Mouse (Mus musculus) liver, embryonic 13.5 days (tissue): ENCODE data around the gene Krt5. TPM values are rescaled to one million over a fixed set of nuclear protein-coding genes. Genes with fewer than 3 reads are reported as not detected.

Experiments
- ATAC-seq: fragments of 200-750 bp; cut with Nextera tagmentation; 2 replicates; pipeline ENCODE4 v1.8.0; 2017; ENCODE audit warnings: low read depth, mild to moderate bottlenecking, moderate number of reproducible peaks, moderate library complexity
- DNase-seq: peaks from one replicate; pipeline ENCODE4 v3.0.0; 2022
- H3K27ac ChIP-seq: fragments of 300-500 bp; sonication (generic); 2 replicates; pipeline ENCODE4 v1.5.1; 2015; ENCODE audit warnings: moderate library complexity, mild to moderate bottlenecking, inconsistent platforms
- H3K27me3 ChIP-seq: fragments of 300-500 bp; sonication (generic); 2 replicates; pipeline ENCODE4 v1.6.1; 2015; ENCODE audit warnings: mild to moderate bottlenecking, inconsistent platforms
- H3K36me3 ChIP-seq: fragments of 300-500 bp; sonication (generic); 2 replicates; pipeline ENCODE4 v1.6.1; 2015; ENCODE audit warnings: mild to moderate bottlenecking, inconsistent platforms
- H3K4me1 ChIP-seq: fragments of 300-500 bp; sonication (generic); replicated peaks from 2 replicates; pipeline ENCODE4 v1.6.1; 2015; ENCODE audit warnings: inconsistent platforms
- H3K4me2 ChIP-seq: fragments of 300-500 bp; sonication (generic); 2 replicates; pipeline ENCODE4 v1.6.1; 2015; ENCODE audit warnings: inconsistent platforms, mild to moderate bottlenecking, moderate library complexity
- H3K4me3 ChIP-seq: fragments of 300-500 bp; sonication (generic); replicated peaks from 2 replicates; pipeline ENCODE4 v1.5.1; 2015; ENCODE audit warnings: mild to moderate bottlenecking, inconsistent platforms
- H3K9ac ChIP-seq: fragments of 300-500 bp; sonication (generic); 2 replicates; pipeline ENCODE4 v1.6.1; 2015; ENCODE audit warnings: mild to moderate bottlenecking, inconsistent platforms
- H3K9me3 ChIP-seq: fragments of 300-500 bp; sonication (generic); replicated peaks from 2 replicates; pipeline ENCODE4 v1.6.1; 2016; ENCODE audit warnings: inconsistent platforms
- WGBS: fragments of 180-500 bp; shearing (Covaris S2); methylation state at CpG from one replicate; pipeline ENCODE4 v1.1.7; 2015; ENCODE audit not compliant: insufficient replicate concordance; 5-methylcytosine and 5-hydroxymethylcytosine counted together
- polyA plus RNA-seq: library from polyadenylated mRNA; unstranded; fragments of >200 nt; fragmentation: Nextera tagmentation; extraction: Ambion mirVana; gene quantifications from 2 replicates; pipeline ENCODE4 v1.2.1, GENCODE M21; 2015

The Krt5 gene
- polyA plus RNA-seq: 0.63 and 0.69 TPM in 2 replicates

GRCm38 (mm10) chr15:101712720-101713119 is at the start of gene Krt5:
TSS of gene Krt5 (minus strand) at chr15:101712898.
- Histone ChIP-seq H3K9me3 (no peaks in the 10 kb centered on the region), H3K9ac (no peak within 1 kb of the TSS)

DNA sequence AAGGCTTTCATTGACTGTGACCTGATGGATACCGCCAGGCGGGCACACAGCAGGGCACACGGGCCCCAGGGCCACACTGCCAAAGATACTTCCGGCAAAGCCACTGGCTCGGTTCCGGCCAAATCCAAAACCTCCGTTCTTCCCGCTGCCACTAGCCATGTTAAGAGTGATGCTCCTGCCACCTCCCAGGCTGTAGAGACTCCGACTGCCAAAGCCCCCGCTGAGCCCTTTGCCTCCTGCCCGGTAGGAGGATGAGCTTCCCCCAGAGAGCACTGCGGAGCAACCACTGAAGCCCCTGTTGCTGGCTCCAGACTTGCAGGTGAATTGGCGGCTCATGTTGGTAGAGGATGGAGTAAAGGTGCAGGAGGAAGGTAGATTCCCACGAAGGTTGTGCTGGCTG is 30.0 kb upstream of the Krt5 start, which contains the start of gene Krt71:
Krt71 (minus strand) TSS at position 399 of the 400 bp plus-strand sequence.
- WGBS: 47% methylated on average over 14 of the region's 14 CpGs
- Histone ChIP-seq H3K27ac (no peak within 1 kb of the TSS), H3K4me1 (no peaks in the 10 kb centered on the region), H3K4me2 (no peak within 1 kb of the TSS), H3K27me3 (0 out of 2 replicates have a peak, but pooled peaks cover 6% of the 10 kb centered on the region), H3K9ac (no peak within 1 kb of the TSS), H3K4me3 (no peak within 1 kb of the TSS), H3K36me3 (no peaks in the 10 kb centered on the region), H3K9me3 (no peaks in the 10 kb centered on the region)
- DNase-seq (no peak), ATAC-seq (no peak)

More at GRCm38 (mm10) chr15:101712720-101713119, at the start of gene Krt5:
- DNase-seq (no peak), ATAC-seq (no peak)
- Histone ChIP-seq H3K4me1 (no peaks in the 10 kb centered on the region), H3K27me3 (no peaks in the 10 kb centered on the region), H3K4me3 (no peak within 1 kb of the TSS), H3K36me3 (no peaks in the 10 kb centered on the region), H3K4me2 (no peak within 1 kb of the TSS), H3K27ac (no peak within 1 kb of the TSS)
- 61% methylated on average over 13 of the region's 13 CpGs for WGBS

GRCm38 (mm10) chr15:101737786-101738185 is 25.1 kb upstream of the Krt5 start:
- Histone ChIP-seq H3K4me3 (no peak overlapping the region), H3K4me2 (no peak overlapping the region), H3K36me3 (no peaks in the 10 kb centered on the region), H3K9me3 (no peaks in the 10 kb centered on the region), H3K27me3 (0 out of 2 replicates have a peak, but pooled peaks cover 3% of the 10 kb centered on the region), H3K4me1 (no peaks in the 10 kb centered on the region), H3K27ac (no peak overlapping the region), H3K9ac (no peak overlapping the region)
- ATAC-seq: no peak
- no peak for DNase-seq
- 62% methylated on average over 7 of the region's 7 CpGs for WGBS

DNA sequence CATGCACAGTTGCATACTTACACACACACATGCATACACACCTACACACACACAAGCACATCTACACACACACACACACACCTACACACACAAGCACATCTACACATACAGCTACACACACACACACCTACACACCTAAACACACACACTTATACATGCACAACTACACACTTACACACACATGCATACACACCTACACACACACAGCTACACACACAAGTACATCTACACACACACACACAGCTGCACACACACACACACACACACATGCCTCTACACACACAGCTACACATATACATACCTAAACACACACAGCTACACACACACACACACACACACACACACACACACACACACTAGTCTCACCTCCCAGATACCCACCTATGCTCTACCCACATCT is 18.0 kb upstream of the Krt5 start:
- Histone ChIP-seq H3K4me1 (no peaks in the 10 kb centered on the region), H3K36me3 (no peaks in the 10 kb centered on the region), H3K27me3 (no peaks in the 10 kb centered on the region), H3K9ac (no peak overlapping the region), H3K9me3 (no peaks in the 10 kb centered on the region), H3K27ac (no peak overlapping the region), H3K4me2 (no peak overlapping the region), H3K4me3 (no peak overlapping the region)
- DNase-seq: no peak
- no peak for ATAC-seq

DNA sequence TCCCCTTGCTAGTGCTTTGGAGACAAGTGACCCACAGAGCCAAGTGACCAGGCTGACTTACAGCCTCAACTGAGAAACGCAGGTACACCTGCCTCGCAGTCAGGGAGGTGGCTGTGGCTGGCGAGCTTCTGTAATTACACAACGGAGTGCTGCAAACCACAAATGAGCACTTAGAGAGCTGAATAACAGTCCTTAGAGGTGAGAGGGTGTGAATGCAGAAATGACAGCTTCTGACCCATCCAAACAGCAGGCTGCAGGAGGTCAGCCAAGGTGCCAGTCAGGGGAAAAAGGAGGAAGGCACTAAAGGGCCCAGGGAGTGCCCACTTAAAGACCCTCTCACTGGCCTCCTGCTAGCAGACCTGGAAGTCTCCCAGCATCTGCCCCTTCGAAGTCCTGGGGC is 12.0 kb upstream of the Krt5 start:
- no peaks in the 10 kb centered on the region for H3K4me1 ChIP-seq
- H3K27me3 ChIP-seq: no peaks in the 10 kb centered on the region
- ATAC-seq (no peak), DNase-seq (no peak)
- H3K4me3 ChIP-seq: no peak overlapping the region
- no peak overlapping the region for H3K27ac ChIP-seq
- H3K36me3 ChIP-seq: no peaks in the 10 kb centered on the region
- no peak overlapping the region for H3K4me2 ChIP-seq
- 31% methylated on average over 5 of the region's 5 CpGs for WGBS
- no peak overlapping the region for H3K9ac ChIP-seq
- H3K9me3 ChIP-seq: no peaks in the 10 kb centered on the region

- no peak overlapping the region for H3K4me3 ChIP-seq
- no peak for ATAC-seq
- no peaks in the 10 kb centered on the region for H3K36me3 ChIP-seq
- no peak overlapping the region for H3K4me2 ChIP-seq
- no peak overlapping the region for H3K9ac ChIP-seq
- no peaks in the 10 kb centered on the region for H3K9me3 ChIP-seq
- H3K27me3 ChIP-seq: no peaks in the 10 kb centered on the region
- no peak overlapping the region for H3K27ac ChIP-seq
- no peak for DNase-seq
- WGBS: 47% methylated on average over 3 of the region's 3 CpGs
- no peaks in the 10 kb centered on the region for H3K4me1 ChIP-seq
These were observed 3.1 kb upstream of the Krt5 start for GRCm38 (mm10) chr15:101715831-101716230.

- no peak overlapping the region for H3K27ac ChIP-seq
- no peak overlapping the region for H3K4me3 ChIP-seq
- no peaks in the 10 kb centered on the region for H3K36me3 ChIP-seq
- H3K4me1 ChIP-seq: no peaks in the 10 kb centered on the region
- no peaks in the 10 kb centered on the region for H3K27me3 ChIP-seq
- H3K4me2 ChIP-seq: no peak overlapping the region
- no peak for ATAC-seq
- no peak overlapping the region for H3K9ac ChIP-seq
- DNase-seq: no peak
- no peaks in the 10 kb centered on the region for H3K9me3 ChIP-seq
- 62% methylated on average over 5 of the region's 5 CpGs for WGBS
These were observed 1.7 kb upstream of the Krt5 start for GRCm38 (mm10) chr15:101714356-101714755.

GRCm38 (mm10) chr15:101713731-101714130 is 1.0 kb upstream of the Krt5 start:
- no peaks in the 10 kb centered on the region for H3K4me1 ChIP-seq
- no peak overlapping the region for H3K4me3 ChIP-seq
- no peak overlapping the region for H3K9ac ChIP-seq
- H3K4me2 ChIP-seq: no peak overlapping the region
- H3K9me3 ChIP-seq: no peaks in the 10 kb centered on the region
- H3K27ac ChIP-seq: no peak overlapping the region
- 61% methylated on average over 8 of the region's 8 CpGs for WGBS
- DNase-seq: no peak
- no peak for ATAC-seq
- H3K36me3 ChIP-seq: no peaks in the 10 kb centered on the region
- no peaks in the 10 kb centered on the region for H3K27me3 ChIP-seq

DNA sequence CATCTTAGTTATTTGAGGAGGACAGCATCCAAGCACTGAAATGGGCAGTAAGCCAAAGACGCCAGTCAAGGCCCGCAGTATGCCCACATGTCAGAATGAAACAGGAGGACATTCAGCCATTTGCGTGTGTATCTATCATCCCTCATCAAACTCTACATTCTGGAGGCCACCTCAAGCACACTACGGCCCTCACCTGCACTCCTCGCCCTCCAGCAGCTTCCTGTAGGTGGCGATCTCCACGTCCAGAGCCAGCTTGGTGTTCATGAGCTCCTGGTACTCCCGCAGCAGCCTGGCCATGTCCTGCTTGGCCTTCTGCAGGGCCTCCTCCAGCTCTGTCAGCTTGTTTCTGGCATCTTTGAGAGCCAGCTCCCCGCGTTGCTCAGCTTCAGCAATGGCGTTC is 4.0 kb downstream of the Krt5 start:
- no peak overlapping the region for H3K9ac ChIP-seq
- no peak overlapping the region for H3K4me3 ChIP-seq
- no peaks in the 10 kb centered on the region for H3K36me3 ChIP-seq
- WGBS: 53% methylated on average over 11 of the region's 11 CpGs
- H3K9me3 ChIP-seq: no peaks in the 10 kb centered on the region
- H3K4me1 ChIP-seq: no peaks in the 10 kb centered on the region
- H3K27ac ChIP-seq: no peak overlapping the region
- H3K27me3 ChIP-seq: no peaks in the 10 kb centered on the region
- no peak overlapping the region for H3K4me2 ChIP-seq
- no peak for ATAC-seq
- DNase-seq: no peak

DNA sequence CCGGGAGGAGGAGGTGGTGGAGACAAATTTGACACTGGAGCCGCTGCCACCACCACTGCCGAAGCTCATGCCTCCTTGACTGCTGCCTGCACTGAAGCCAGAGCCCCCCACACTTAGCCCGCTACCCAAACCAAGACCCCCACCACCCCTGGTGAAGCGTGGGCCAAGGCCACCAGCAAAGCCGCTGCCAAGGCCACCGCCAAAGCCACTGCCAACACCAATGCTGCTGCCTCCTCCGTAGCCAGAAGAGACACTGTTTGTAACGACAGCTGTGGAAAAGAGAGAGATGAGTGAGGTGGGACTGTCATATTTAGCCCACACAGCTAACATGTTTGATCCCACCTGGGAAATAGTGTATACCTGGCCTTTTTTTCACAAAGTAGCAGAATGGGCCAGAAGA is 5.2 kb downstream of the Krt5 start:
- DNase-seq: no peak
- H3K4me3 ChIP-seq: no peak overlapping the region

DNA sequence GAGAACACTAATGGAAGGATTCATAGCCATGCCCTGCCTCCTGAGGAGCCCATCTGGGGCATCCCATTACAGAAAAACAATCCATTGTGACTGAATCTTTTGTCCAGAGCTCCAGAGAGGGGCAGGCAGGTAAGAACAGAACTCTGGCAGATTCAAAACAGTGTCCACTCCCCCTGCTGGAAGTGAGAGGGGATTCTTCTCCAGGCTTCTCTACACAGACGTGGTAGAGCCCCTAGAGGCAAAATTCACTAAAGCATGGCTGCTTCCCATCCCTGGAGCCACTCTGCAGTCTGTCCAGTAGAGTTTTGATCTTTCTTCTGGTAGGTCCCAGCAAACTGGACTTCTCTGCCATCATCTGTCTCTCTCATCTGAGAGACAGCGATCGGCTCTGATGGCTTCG is 8.6 kb downstream of the Krt5 start:
- Histone ChIP-seq H3K27ac (no peak overlapping the region), H3K4me2 (no peak overlapping the region), H3K9ac (no peak overlapping the region), H3K4me3 (no peak overlapping the region), H3K36me3 (no peaks in the 10 kb centered on the region), H3K9me3 (no peaks in the 10 kb centered on the region), H3K4me1 (no peaks in the 10 kb centered on the region), H3K27me3 (no peaks in the 10 kb centered on the region)
- 56% methylated on average over 4 of the region's 4 CpGs for WGBS
- DNase-seq (no peak), ATAC-seq (no peak)

More for the DNA sequence above, 5.2 kb downstream of the Krt5 start:
- Histone ChIP-seq H3K36me3 (no peaks in the 10 kb centered on the region), H3K9ac (no peak overlapping the region), H3K4me1 (no peaks in the 10 kb centered on the region), H3K27ac (no peak overlapping the region), H3K9me3 (no peaks in the 10 kb centered on the region), H3K27me3 (no peaks in the 10 kb centered on the region), H3K4me2 (no peak overlapping the region)
- no peak for ATAC-seq
- WGBS: 65% methylated on average over 9 of the region's 9 CpGs

DNA sequence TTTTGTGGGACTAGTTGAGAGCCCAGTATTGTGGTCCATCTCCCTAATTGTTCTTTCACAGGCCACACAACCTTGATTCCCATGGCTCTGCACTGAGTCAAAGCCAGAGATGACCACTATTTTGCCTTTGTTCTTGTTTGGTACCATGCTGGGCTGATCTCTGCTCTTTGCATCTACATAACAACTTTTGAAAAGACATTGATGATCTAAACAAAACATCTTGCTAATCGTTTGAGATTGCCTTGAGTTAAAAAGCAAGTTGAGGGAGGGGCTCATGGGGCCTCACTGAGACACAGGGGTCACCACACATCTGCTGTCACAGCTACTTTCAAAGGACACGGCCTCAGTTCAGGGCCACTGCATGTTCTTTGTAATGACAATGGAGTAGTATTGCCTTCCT is 10.3 kb downstream of the Krt5 start:
- no peaks in the 10 kb centered on the region for H3K27me3 ChIP-seq
- no peaks in the 10 kb centered on the region for H3K36me3 ChIP-seq
- H3K4me2 ChIP-seq: no peak overlapping the region
- ATAC-seq: no peak
- DNase-seq: no peak
- H3K4me3 ChIP-seq: no peak overlapping the region
- no peak overlapping the region for H3K27ac ChIP-seq
- WGBS: 30% methylated on average over 2 of the region's 2 CpGs
- no peak overlapping the region for H3K9ac ChIP-seq
- no peaks in the 10 kb centered on the region for H3K9me3 ChIP-seq
- no peaks in the 10 kb centered on the region for H3K4me1 ChIP-seq
